Mouse (Mus musculus) kidney, postnatal 25 days (tissue): ENCODE measurements around the gene Nop14.

ENCODE experiments used
- DNase-seq, 2 experiments: peaks; one replicate each; pipeline ENCODE4 v3.0.0; 2021; ENCODE audit warnings: mixed read lengths in 2 of 2

The Nop14 gene

DNA sequence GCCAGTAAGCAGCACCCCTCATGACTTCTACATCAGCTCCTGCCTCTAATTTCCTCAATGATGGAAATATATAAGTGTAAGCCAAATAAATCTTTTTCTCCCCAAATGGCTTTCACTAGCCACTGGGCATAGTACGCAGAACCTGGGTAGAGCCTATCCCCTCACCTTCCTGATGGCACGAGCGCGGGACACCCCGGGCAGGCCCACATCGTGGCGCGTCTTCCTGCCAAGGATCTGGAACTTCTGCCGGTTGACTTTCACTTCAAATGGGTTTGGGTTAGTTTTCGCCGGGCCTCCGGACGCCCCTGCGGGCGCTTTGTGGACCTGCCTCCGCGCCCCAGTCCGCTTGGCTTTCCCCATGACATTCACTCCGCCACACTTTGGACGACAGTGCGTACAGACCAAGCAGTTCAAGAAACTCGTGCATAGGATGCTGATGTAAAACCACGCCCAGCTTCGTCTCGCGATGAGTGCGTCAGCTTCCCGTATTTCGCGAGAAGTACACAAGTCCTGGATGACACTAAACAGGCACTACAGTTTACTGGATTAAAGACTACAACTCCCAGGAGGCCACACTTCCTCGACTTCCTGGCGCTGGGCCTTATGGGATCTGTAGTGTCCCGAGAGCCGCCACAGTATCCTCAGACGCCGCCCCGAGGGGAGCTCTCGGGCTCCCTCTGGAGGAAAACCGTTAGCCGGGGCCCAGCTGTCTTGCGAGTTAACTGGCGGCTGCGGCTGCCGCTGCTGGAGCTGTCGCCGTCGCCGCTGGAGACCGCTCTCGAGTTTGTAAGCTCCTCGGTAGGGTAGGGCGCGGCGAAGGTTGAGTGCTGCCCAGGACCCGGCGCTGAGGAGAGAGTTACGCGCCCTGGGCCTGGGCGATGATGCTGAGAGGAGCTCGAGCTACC lies at the start of gene Nop14, which contains the start of gene Grk4:
Nop14 (minus strand) TSS at position 463 of the 905 bp plus-strand sequence.
Grk4 (plus strand) TSS at position 694 of the 905 bp plus-strand sequence.
- DNase-seq, result peak; percentile 99

DNA sequence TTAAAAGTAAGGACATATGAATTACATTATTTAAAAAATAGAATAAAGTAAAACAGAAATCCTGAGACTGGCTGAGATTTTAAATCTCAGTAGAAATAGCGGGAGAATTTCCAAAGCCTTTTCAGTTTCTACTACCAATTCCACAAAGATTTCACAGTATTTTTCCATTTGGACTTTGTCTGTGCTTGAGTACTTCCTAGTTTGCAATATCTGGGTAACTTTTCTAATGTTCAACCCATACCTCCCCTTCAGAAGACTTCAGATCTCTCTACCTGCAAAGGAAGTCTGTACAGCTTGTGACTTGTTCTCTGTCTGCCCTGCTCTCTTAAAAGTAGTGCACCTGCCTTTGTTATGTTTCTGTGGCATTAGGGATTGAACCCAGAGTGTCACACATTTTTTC lies 48.5 kb upstream of the Nop14 start:
- DNase-seq, result no peak

DNA sequence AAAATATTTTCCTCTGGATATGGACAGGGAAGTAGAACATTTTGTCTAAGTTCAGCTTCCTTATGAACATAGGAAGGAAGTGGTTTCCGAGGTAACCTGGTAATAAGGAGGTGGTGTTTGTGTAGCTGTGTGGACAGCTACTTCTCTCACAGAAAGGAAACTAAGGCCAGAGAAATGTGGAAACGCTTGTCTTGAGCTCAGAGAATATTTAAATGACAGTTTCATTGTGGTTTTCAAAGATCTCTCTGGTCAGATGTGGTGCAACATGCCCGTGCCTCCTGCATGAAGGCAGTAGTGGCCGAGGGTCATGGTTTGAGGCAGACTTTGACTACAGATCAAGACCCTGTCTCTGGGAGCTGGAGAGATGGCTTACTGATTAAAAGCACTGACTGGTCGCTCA lies 35.6 kb upstream of the Nop14 start:
- DNase-seq, result no peak

DNA sequence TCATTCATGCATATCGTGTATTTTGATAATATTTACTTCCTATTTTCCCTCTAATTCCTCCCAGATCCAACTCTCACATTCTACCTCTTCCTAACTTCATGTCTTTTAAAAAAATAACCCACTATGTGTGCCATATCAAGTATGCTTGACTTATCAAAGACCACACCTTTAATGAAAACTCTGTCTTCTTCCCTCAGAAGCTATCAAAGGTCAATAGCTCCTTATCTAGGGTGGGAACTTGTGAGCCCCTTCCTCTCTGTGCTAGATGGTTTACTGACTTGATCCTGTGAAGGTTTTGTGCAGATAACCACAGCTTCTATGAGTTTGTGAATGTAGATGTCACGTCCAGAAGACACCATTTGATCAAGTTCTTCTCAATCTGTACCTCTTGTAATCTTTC lies 32.8 kb upstream of the Nop14 start:
- DNase-seq, result no peak

DNA sequence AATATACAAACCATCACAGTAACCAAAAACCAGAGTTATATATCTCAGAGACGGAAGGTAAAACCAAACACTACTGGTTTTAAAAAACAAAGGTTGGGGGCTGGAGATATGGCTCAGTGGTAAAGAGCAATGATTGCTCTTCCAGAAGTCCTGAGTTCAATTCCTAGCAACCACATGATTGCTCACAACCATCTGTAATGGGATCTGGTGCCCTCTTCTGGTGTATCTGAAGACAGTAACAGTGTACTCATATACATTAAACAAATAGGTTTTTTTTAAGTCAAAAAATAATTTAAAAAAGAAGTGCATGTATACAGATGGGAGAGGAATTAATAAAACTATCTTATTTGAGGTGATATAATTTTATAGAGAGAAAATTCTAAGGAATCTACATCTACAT lies 29.9 kb upstream of the Nop14 start:
- DNase-seq, result no peak

DNA sequence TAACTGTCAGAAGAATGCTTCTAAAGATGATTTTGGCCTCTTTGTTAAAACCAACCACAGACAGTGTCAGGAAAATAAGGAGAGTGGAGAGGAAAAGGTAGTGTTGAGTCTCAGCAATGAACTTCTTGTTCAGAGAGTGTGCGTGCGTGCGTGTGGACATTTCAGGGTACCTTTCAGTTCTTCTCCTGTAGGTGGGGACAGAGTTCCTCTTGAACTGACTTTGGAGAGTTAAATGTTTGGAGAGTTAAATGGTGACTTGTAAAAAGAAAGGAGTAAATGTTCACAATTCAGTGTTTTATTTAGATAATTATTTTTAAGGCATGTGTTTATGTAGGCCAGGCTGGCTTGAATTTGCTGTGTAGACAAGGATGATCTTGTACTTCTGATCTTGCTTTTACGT lies 10.3 kb upstream of the Nop14 start:
- DNase-seq, result peak in 1 of 2 experiments; percentile 13

DNA sequence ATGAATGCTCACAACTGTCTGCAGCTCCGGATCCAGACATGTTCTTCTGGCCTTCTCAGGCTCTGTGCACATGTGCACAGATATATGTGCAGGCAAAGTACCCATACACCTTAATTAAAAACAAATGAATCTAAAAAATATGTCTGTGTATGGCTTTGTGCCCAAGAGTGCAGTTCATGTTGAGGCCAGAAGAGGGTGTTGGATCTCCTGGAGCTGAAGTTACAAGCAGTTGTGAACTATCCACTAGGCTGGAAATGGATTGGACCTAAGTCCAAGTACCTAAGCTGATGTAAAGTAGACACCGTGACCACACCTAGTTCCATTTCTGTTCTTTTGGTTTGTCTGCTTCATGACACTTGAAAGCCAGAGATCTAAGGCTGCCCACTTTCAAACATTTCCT lies 9.5 kb upstream of the Nop14 start:
- no peak for DNase-seq

DNA sequence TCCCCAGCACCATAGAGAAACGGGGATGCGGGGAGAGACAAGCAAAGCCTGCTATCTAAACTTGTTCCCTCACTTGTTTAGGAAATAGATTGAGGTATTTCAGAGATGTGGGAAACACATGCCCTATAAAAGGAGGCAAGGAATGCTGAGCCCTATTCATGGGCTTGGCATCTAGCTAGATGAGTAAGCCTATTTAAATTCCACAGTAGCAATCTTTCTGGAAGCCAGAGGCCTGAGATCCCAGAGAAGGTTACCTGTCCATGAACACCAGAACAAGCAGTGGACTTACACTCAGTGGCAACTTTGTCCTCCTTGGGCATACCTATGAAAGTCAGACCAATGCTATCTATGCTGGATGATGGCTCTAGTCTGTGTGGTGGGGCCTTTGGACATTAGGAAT lies 3.3 kb upstream of the Nop14 start:
- no peak for DNase-seq

DNA sequence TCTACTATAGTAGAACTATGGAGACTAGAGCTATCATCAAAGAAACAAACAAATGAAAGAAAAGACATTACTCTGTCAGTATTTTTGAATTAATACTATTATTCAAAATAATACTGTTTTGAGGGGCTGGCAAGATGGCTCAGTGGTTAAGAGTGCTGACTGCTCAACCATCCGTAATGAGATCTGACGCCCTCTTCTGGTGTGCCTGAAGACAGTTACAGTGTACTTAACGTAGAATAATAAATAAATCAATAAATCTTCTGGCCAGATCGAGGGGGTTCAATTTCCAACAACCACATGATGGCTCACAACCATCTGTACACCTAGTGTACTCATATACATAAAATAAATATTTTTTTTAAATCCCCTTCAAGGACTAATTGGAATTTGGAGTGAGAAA lies 2.0 kb upstream of the Nop14 start:
- DNase-seq, result no peak

DNA sequence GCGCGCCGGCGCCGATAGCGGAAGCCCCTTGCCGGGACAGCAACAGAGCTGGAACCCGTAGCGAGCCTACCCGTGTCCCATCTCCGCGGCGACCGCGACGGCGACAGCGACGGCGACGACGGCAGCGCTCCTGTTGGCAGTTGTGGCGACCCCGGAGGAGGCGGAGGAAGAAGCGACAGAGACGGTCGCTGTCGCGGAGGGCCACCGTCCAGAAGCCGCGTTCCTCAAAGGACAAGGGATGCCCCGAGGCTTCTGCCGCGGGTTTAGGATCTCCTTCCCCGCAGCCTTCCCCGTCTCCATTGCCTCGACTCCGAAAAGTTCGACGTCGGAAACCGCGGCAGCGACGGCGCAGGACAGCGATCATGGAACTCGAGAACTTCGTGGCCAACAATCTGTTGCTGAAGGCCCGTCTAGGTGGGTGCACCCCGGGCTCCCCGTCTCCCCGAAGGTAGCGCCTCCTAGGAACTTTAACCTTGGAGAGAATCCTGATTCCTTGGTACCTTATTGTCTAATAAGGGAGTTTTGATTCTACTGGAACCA lies 713 bp upstream of the Nop14 start:
- DNase-seq, result no peak

DNA sequence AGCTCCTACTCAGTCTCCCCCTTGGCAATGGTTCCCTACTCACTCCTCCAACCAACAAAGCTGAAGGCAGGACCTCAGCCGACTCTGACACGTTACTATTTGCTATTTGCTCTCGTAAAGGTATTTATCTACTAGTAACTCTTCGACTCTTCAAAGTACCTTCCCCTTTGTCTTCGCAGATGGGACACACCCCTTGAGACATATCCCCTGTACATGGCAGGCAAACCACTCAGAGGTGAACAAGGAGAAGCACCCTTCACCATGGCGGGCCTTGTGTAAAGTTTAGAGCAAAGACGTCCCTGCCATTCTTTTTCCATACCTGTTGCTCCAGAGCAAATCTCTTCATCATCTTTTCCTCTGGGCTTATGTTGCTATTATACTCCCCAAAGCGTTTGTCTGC lies 2.4 kb downstream of the Nop14 start:
- DNase-seq, result no peak

DNA sequence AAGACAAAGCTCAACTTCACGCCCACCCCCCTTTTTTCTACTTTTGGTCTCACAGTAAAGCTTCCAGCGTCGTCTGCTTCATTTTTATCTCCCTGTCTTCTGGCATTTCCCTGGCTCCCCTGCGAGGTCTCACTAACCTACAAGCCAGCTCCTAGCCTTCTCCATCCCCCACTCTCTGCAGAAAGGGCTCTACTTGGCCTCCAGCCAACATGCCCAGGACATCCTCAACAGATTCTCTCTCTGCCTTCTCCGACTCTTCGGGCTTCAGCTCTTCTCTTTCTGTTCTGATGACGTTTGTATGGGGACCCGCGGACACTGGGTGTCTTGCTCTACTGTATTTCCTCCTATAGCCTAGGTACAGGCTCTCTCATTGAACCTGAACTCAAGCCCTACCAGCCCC lies 5.1 kb downstream of the Nop14 start:
- no peak for DNase-seq

DNA sequence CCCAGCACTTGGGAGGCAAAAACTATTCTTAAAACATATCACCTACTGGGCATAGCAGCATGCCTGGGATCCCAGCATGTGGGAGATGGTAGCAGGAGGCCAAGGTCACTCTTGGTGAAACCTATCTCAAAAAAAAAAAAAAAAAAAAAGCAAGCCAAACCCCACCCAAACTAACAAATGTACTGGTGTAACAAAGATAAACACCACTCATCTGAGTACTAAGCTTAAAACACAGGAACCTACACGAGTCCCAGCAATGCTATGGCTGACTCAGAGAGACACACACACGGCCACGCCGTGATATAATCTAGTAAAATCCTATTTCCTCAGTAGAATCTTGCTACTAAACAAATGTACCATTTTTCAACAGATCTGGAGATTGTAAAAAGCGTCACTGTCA lies 7.0 kb downstream of the Nop14 start:
- no peak for DNase-seq

DNA sequence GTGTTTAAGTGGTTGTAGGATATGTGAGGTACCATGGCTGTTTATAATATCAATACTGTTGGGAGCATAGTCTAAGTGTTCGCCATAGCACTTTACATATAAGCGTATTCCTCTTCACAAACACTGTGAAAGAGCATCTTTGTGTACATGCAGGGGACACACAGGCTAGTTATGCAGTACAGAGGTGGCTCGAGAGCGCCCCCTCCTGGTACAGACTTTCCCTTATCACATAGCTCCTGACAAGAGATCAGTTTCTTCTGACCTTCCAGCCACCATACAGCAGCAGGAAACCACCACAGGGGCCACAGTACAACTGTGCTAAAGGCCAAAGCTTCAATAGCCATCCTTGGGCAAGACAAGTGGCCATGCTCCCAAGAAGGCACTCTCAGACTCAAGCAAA lies 12.4 kb downstream of the Nop14 start:
- DNase-seq, result peak; percentile 61 to 79

DNA sequence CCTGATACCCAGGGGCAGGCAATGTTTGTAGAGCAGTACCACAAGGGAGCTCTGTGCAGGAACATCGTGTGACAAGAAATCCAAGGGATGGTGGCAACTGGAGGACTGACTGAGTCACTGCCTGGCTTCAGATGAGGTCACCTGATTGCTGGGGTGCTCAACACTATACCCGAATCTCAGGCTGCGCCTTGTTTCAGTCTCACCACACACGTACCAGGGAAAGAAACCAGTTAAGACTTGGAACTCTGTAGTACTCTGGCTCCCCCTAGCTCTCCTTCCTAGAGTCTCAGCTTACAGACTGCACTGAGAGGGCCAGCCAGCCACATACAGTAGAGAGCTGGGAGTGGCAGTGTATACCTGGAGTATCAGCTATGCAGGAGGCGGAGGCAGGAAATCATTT lies 17.0 kb downstream of the Nop14 start:
- peak; percentile 46 to 61 for DNase-seq

DNA sequence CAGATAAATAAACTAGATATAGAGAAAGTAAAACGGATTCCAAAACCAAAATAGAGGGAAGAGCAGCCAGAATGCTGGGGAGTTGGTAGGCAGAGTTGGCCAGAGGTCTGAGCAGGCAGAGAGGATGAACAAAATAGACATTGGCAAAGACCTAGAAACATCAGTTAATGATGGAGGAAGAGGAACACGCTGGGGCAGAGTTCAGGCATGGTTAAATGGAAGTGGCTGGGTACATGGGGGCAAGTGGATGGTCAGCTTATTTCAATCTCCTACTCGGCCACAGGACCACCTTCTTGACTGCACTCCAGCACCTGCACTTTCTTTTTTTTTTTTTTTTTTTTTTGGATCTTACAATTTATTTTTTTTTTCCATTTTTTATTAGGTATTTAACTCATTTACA lies 18.0 kb downstream of the Nop14 start:
- DNase-seq, result peak; percentile 31 to 54

DNA sequence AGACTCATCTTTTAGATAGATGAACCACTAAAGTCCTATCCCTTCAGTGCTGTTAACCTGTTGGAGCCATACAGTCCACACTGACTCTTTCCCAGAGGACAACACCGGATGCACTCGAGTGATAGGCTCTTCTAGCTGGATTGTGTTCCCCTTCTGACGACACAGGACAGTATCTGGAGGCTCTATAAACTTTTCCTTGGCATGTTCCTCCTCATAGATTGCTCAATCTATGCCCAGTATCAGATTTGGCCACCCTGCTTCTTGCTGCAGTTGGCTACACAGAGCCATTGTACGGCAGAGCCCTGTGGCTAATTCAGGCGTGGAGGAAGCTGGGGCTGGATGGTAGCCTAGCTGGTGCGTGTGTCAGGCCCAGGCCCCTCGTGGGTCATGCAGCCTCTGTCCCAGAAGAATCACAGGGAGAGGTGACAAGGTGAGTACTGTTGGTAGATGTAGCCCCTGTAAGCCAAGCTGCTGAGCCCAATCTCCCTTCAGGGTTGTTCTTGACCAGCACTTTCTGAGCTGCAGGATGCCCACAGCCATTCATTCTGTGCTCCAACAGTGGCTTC lies 22.3 kb downstream of the Nop14 start:
- DNase-seq, result no peak

DNA sequence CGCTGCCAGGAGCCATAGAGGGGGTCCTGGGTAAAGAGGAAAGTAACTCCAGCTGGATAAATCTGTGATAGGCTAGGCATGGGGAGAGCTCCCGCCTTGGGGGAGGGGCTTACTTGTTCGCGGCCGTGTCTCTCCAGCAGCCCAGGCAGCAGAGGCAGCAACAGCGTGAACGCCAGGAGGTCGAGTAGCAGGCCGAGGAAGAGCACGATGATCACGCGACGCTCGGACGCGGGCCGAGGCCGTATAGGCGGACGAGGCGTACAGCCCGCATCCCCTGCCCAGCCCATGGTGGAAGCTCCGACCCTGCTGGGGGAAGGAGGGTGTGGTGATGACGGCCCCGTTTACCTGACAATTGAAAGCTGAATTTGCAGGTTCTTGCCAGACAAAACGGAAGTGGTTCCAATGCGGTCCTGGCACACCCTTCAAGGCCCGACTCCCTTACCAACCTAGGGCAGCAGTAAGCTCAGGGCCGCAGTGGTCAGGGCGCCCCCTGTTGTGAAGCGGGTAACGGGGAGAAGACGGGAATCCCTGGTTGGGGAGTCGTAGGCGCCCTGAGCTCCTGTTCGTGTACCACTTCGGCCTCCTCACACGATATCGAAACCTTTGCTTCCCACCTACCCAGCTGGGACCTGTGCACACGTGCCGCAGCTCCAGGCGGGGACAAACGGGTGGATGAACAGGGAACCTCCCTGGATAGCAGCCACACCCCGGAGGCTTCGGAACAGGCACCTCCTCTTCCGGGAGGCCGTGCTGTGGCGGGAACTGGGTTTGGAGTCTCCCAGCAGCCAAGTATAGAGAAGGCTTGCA lies 23.3 kb downstream of the Nop14 start, which contains the start of gene Mfsd10:
Mfsd10 (minus strand) TSS at position 732 of the 807 bp plus-strand sequence.
- DNase-seq, result peak; percentile 86 to 91

DNA sequence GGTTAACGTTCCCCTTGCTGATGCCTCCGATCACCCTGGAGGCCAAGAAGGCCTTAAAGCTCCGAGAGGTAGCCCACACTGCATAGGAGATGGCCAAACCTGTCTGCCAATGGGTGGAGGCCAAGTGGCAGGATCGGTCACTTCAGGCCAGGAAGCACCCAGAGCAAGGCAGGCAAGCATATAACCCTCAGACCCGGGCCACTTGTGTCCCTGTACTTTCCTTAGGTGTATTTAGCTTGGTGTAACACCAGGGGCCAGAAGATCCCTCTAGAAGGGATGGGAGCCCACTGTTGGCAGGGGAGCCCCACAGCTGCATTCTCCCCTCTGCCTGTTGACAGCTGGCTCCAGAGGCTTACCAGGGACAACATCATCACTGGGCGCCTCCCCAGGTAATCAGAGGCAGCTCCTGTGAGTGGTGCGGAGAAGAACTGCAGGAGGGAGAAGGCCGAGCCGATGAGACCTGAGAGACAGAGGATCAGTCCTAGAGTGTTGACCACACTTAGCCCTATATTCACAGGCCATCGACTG lies 24.2 kb downstream of the Nop14 start:
- DNase-seq, result no peak

DNA sequence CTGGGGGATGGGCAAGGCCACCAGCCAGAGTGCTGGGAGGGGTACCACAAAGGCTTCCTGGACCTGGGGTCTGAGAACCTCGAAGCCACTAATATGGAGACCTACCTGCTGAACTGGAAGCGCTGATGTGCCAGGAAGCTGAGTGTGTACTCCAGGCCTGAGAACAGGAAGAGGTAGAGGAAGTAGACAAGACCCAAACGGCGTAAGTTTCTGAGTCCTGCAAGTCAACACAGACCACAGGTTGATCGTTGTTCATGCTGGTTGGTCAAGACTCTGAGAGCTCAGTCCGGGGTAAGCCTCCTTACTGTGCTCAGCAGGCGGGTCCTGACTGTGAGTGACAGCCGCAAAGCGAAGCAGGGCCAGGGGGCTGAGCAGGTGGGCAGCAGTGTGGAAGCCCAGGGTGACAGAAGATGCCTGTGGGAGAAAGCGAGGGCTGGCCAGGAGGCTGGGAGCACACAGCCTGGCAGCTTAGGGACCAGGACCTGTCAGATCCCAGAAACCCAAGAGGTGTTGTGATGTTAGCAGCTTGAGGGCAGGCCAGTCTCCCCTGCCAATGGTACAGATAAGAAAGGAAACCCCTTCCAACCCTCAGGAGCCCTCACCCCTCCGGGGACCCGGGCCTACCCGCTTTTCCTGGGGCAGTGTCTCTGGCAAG lies 25.1 kb downstream of the Nop14 start:
- DNase-seq, result no peak

DNA sequence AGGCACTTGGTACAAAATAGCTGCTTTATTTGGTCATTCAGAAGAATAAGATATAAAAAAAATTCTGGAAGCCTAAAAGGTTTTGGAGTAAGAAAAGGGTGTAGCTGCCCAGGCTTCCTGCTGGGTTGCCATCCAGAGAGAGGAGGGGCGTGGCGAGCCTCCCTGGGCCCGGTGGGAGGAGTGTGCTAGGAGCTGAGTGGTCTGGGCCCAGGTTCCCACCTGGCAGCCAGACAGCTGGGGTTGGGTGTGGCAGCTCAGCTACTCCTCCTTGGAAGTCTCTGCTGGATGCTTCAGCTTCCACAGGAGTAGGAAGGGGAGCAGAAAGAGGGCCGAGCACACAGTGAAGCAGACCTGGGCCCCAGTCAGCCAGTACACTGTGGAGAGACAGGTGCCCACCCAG lies 26.3 kb downstream of the Nop14 start:
- no peak for DNase-seq

DNA sequence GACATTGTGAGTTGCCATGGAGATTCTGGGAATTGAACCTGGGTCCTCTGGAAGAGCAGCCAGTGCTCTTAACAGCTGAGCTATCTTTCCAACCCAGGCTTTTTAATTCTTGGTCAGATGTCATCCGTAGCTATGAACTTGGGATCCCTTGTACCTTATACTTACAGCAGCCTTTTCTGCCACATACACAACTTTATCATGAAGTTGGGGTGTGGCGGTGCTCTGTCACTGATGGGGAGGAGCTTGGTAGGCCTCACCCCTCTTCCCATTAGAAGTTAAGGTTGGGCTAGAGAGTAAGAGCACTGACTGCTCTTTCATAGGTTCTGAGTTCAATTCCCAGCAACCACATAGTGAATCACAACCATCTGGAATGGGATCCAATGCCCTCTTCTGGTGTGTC lies 27.0 kb downstream of the Nop14 start:
- DNase-seq, result no peak
